Mouse (Mus musculus) liver, adult 2 months (tissue): ENCODE data around the gene Rpl37a. TPM values are rescaled to one million over a fixed set of nuclear protein-coding genes. Genes with fewer than 3 reads are reported as not detected.

Source experiments
- DNase-seq: peaks from one replicate; pipeline ENCODE4 v3.0.0-alpha.2; 2011; ENCODE audit warnings: low read depth, low spot score; ENCODE audit errors: extremely low read depth
- H3K27ac ChIP-seq: fragments of 200-500 bp; replicated peaks from 2 replicates; pipeline ENCODE4 v1.5.1; 2012; ENCODE audit warnings: low read depth, mild to moderate bottlenecking, control low read depth, inconsistent platforms, low read length; ENCODE audit not compliant: insufficient read depth
- H3K27me3 ChIP-seq: fragments of 200-500 bp; 2 replicates; pipeline ENCODE4 v1.6.1; 2012; ENCODE audit warnings: mild to moderate bottlenecking, moderate library complexity, low read length, inconsistent platforms; ENCODE audit not compliant: control insufficient read depth, insufficient read depth
- H3K36me3 ChIP-seq: fragments of 200-500 bp; 2 replicates; pipeline ENCODE4 v1.6.1; 2012; ENCODE audit warnings: low read length, inconsistent platforms; ENCODE audit not compliant: control insufficient read depth, insufficient read depth
- H3K4me1 ChIP-seq: fragments of 200-500 bp; 2 replicates; pipeline ENCODE4 v1.6.1; 2011; ENCODE audit warnings: low read length; ENCODE audit not compliant: control insufficient read depth, insufficient read depth
- H3K4me3 ChIP-seq: fragments of 200-500 bp; 2 replicates; pipeline ENCODE4 v1.5.1; 2011; ENCODE audit warnings: low read depth, mild to moderate bottlenecking, control low read depth, low read length, moderate library complexity; ENCODE audit not compliant: insufficient read depth
- H3K79me2 ChIP-seq: fragments of 200-500 bp; 2 replicates; pipeline ENCODE4 v1.6.1; 2012; ENCODE audit warnings: inconsistent platforms, mild to moderate bottlenecking, low read length, moderate library complexity; ENCODE audit not compliant: control insufficient read depth, insufficient read depth
- H3K9ac ChIP-seq: fragments of 200-500 bp; 2 replicates; pipeline ENCODE4 v1.6.1; 2012; ENCODE audit warnings: low read depth, mild to moderate bottlenecking, control low read depth, inconsistent platforms, low read length
- CTCF ChIP-seq: fragments of 200-500 bp; IDR thresholded peaks from 2 replicates; pipeline ENCODE4 v1.5.1; 2011; ENCODE audit warnings: low read depth, low read length, control low read depth
- POLR2A ChIP-seq: fragments of 200-500 bp; IDR thresholded peaks from 2 replicates; pipeline ENCODE4 v1.6.1; 2011; ENCODE audit warnings: low read length, control low read depth; ENCODE audit not compliant: insufficient read depth; ENCODE audit errors: extremely low read depth
- WGBS: fragments of 180-500 bp; shearing (Covaris S2); methylation state at CpG from one replicate; pipeline ENCODE4 v1.1.7; 2018; 5-methylcytosine and 5-hydroxymethylcytosine counted together
- polyA plus RNA-seq: library from polyadenylated mRNA; depleted of rRNA; stranded (reverse); fragments of >200 nt; gene quantifications from 2 replicates; pipeline ENCODE4 v1.2.3, GENCODE M21; 2012
- total RNA-seq: library from RNA; depleted of rRNA; stranded (reverse); fragments of >200 nt; gene quantifications from 2 replicates; pipeline ENCODE4 v1.2.3, GENCODE M21; 2014

Rpl37a gene
- total and polyA plus RNA-seq, 2 experiments, result 237 to 394 TPM

GRCm38 (mm10) chr1:72711684-72712083, 594 bp downstream of the Rpl37a start:
- Histone ChIP-seq H3K79me2 (0 out of 2 replicates have a peak, but pooled peaks cover 4% of the 10 kb centered on the region), H3K27ac (peak overlapping the region; percentile 62), H3K27me3 (no peaks in the 10 kb centered on the region), H3K36me3 (peaks cover 20% of the 10 kb centered on the region), H3K4me3 (peak overlapping the region; percentile 94), H3K9ac (peak overlapping the region; percentile 94), H3K4me1 (peaks cover 7% of the 10 kb centered on the region)
- TF ChIP-seq POLR2A (no peak), CTCF (no peak)
- DNase-seq, result peak; percentile 35
- WGBS, result 0% methylated on average over 17 of the region's 17 CpGs

- DNase-seq, result no peak
- Histone ChIP-seq H3K4me1 (peaks cover 10% of the 10 kb centered on the region), H3K36me3 (peaks cover 20% of the 10 kb centered on the region), H3K27me3 (no peaks in the 10 kb centered on the region), H3K4me3 (no peak overlapping the region), H3K27ac (no peak overlapping the region), H3K79me2 (0 out of 2 replicates have a peak, but pooled peaks cover 4% of the 10 kb centered on the region), H3K9ac (no peak overlapping the region)
- 80% methylated on average over 4 of the region's 4 CpGs for WGBS
- TF ChIP-seq CTCF (no peak), POLR2A (no peak)
Measured at GRCm38 (mm10) chr1:72714547-72714946, 3.5 kb downstream of the Rpl37a start.

GRCm38 (mm10) chr1:72715065-72715464, 4.0 kb downstream of the Rpl37a start:
- TF ChIP-seq CTCF (no peak), POLR2A (no peak)
- no peak for DNase-seq
- no peak overlapping the region for H3K4me3 ChIP-seq
- H3K4me1 ChIP-seq, result peaks cover 10% of the 10 kb centered on the region
- WGBS, result 86% methylated on average over 1 of the region's 1 CpGs
- H3K27me3 ChIP-seq, result no peaks in the 10 kb centered on the region
- 0 out of 2 replicates have a peak, but pooled peaks cover 4% of the 10 kb centered on the region for H3K79me2 ChIP-seq
- H3K27ac ChIP-seq, result no peak overlapping the region
- H3K9ac ChIP-seq, result no peak overlapping the region
- H3K36me3 ChIP-seq, result peaks cover 20% of the 10 kb centered on the region

- 81% methylated on average over 3 of the region's 3 CpGs for WGBS
- Histone ChIP-seq H3K27me3 (no peaks in the 10 kb centered on the region), H3K9ac (no peak overlapping the region), H3K27ac (no peak overlapping the region), H3K36me3 (peaks cover 20% of the 10 kb centered on the region), H3K4me3 (no peak overlapping the region), H3K4me1 (peaks cover 10% of the 10 kb centered on the region), H3K79me2 (0 out of 2 replicates have a peak, but pooled peaks cover 4% of the 10 kb centered on the region)
- TF ChIP-seq POLR2A (no peak), CTCF (no peak)
- no peak for DNase-seq
Measured at GRCm38 (mm10) chr1:72715593-72716361, 4.7 kb downstream of the Rpl37a start.

GRCm38 (mm10) chr1:72716421-72716820, 5.3 kb downstream of the Rpl37a start:
- H3K36me3 ChIP-seq, result peaks cover 20% of the 10 kb centered on the region
- H3K79me2 ChIP-seq, result 0 out of 2 replicates have a peak, but pooled peaks cover 4% of the 10 kb centered on the region
- DNase-seq, result no peak
- 53% methylated on average over 2 of the region's 2 CpGs for WGBS
- no peak overlapping the region for H3K9ac ChIP-seq
- no peak overlapping the region for H3K4me3 ChIP-seq
- H3K27me3 ChIP-seq, result no peaks in the 10 kb centered on the region
- TF ChIP-seq POLR2A, result no peak
- no peak for TF ChIP-seq CTCF
- peaks cover 10% of the 10 kb centered on the region for H3K4me1 ChIP-seq
- no peak overlapping the region for H3K27ac ChIP-seq

GRCm38 (mm10) chr1:72716926-72717325, 5.8 kb downstream of the Rpl37a start:
- 3% methylated on average over 5 of the region's 5 CpGs for WGBS
- no peak for TF ChIP-seq POLR2A
- TF ChIP-seq CTCF, result peak; percentile 67; the same call in 1 of the 2 replicates

More at GRCm38 (mm10) chr1:72716926-72717325, 5.8 kb downstream of the Rpl37a start:
- peak; percentile 63 for DNase-seq
- no peak overlapping the region for H3K9ac ChIP-seq
- 0 out of 2 replicates have a peak, but pooled peaks cover 4% of the 10 kb centered on the region for H3K79me2 ChIP-seq
- H3K4me1 ChIP-seq, result peaks cover 10% of the 10 kb centered on the region
- H3K4me3 ChIP-seq, result no peak overlapping the region
- H3K27me3 ChIP-seq, result no peaks in the 10 kb centered on the region
- H3K27ac ChIP-seq, result no peak overlapping the region
- H3K36me3 ChIP-seq, result peaks cover 20% of the 10 kb centered on the region
